Mouse (Mus musculus) heart, adult 2 months (tissue): ENCODE measurements around the gene Syngr3.
A peak's percentile ranks its signal among the peaks of the same experiment; 100 is the strongest.

Experiments used
- CTCF ChIP-seq: fragments of 200-600 bp; IDR thresholded peaks from 2 replicates; pipeline ENCODE4 v1.8.1; 2022; ENCODE audit warnings: antibody characterized with exemption, mild to moderate bottlenecking, moderate library complexity
- POLR2A ChIP-seq: fragments of 200-500 bp; IDR thresholded peaks from 2 replicates; pipeline ENCODE4 v1.6.1; 2011; ENCODE audit warnings: mild to moderate bottlenecking, low read depth, low read length, control low read depth; ENCODE audit not compliant: insufficient read depth

- TF ChIP-seq CTCF (peak; percentile 96), POLR2A (no peak)
Observed at GRCm38 (mm10) chr17:24653967-24654710, 35.6 kb downstream of the Syngr3 start.
